Mouse (Mus musculus): Measurements from ENCODE around the gene Trabd2b. TPM values are rescaled to one million over a fixed set of nuclear protein-coding genes. Genes with fewer than 3 reads are reported as not detected.

Trabd2b gene
- 1 to 10 TPM; 1.0 to 1.8 TPM for total RNA-seq (2021)

DNA sequence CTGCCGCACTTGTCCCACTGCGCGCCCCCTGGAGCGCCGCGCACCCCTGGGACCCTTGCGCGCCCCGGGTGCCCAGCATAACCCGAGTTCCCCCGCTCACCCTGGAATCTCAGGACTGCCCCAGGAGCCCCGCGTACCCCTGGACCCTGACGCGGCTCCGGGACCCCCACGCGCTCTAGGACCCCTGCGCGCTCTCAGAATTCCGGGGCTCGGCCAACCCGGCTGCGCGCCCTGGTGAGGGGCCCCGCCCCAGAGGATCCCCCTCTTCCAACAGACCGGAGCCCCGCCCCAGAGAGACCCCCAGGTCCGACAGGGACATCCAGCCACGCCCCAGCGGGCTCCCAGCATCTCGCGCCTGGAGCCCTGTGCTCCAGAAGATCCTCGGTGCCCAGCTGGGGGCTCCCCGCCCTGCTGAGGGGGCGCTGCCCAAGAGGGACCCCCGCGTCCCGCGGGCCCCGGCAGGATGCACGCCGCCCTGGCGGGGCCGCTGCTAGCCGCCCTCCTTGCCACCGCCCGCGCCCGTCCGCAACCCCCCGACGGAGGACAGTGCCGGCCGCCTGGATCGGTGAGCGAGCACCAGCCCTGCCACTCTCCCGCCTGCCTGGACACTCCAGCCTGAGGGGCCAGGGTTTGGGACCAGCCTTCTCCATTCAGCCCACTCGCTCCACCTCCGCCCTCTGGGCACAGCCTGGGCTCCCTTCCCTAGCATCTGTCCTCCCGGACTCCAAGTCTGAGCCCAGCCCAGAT lies at the start of gene Trabd2b:
Trabd2b (plus strand) TSS at position 370 of the 747 bp plus-strand sequence.
- no peak for DNase-seq

DNA sequence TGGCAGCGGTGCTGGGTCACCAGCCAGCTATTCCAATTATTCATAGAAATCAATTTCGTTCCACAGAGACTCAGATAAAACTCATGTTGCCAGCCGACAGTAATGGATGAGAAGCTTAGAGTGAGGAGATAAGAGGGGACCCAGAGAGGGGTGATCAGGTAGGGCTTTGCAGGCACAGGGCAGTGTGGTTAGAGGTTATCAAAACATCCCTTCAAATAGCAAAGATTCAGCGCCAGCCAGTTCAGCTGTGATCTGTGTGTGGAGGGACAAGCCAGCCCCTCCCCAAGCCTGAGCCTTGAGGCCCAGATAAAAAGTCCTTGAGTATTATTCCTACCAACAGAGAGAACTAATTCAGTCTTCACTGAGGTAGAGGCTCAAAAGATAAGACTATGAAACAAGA lies 49.1 kb upstream of the Trabd2b start:
- DNase-seq, result no peak

DNA sequence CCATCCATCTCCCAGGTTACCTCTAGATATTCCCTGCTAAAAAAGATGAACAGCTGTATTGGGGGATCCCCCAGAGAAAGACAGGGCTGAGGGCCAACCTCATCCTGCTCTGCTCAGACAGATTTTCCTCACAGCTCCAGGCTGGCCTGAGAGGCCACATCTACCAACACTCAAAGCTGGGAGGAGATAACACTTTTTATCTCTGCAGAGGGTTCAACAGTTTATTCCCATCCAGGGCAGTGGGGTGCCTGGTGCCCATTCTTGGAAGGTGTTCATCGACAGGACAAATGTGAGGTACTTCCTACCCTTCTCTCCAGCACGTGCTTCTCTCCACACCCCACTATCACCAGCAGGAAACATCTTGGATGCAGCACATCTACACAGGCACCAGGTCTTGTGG lies 47.6 kb upstream of the Trabd2b start:
- DNase-seq, result no peak

DNA sequence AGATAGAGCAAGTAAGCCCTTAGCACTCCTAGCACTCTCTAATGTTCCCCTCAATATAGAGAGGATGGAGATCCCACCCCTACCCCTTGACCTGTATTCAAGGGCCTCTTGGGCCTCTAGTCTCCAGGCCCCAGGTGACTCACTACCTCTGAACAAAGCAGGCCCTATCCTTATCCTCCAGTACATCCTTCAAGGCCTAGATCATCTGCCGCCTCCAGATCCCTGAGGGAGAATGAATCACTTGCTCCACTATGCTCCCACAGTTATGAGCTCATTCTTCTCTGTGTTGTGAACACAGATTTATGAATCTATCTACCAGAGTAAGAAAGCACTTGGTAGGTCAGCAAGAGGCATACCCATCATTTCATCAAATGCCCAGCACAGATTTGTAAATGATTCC lies 46.7 kb upstream of the Trabd2b start:
- no peak for DNase-seq

DNA sequence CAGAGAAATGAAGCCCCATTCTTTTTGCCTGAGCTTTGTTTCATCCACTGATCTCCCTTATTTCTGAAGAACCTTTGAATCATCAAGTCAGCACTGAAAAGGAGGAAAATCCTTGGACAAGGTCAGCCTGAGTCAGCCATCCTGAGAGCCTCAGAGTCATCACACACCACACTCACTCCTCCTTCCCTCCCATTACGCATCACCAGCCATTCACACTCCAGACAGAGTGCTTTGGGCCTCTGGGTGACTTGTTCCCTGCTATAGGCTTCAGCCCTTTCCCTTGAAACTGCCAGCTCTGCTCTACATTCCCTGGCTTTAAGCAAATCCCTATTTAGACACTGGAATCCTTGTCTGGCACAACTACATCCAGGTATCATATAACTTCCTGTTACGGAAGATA lies 45.2 kb upstream of the Trabd2b start:
- no peak for DNase-seq

DNA sequence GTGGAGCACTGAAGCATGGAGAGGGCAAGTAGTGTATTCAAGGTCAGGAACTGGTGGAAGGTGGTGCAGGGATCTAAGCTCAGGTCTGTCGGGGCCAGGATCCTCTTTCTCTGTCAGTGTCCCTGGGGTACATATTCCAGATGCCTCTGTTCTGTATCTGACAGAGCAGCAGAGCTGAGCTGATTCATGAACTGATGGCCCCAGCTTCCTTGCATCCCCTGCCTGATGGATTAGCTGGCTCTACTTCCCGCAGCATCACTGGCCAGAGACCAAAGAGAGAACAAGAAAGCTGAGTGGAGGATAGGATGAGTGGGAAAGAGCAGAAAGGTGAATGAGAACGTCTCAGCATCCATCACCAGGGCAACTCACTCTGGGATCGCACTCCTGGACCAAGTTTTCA lies 41.5 kb upstream of the Trabd2b start:
- no peak for DNase-seq

DNA sequence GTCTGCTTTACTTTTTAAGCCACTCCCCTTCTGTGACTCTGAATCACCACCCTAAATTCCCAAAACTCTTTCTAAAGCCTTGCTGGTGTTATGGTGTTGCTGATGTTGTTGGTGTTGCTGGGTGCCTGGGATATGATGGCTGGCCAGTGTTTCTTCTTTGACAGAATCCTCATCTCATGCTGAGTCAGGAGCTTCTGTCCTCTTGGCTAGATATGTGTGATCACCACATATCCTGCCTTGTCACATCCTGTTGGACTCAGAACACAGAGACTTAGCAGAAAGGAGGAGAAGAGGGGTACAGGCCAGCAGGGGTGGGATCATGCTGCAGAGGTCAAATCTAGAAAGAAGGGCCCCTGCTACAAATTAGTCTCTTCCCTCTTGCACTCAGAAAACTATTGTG lies 40.9 kb upstream of the Trabd2b start:
- DNase-seq, result no peak

DNA sequence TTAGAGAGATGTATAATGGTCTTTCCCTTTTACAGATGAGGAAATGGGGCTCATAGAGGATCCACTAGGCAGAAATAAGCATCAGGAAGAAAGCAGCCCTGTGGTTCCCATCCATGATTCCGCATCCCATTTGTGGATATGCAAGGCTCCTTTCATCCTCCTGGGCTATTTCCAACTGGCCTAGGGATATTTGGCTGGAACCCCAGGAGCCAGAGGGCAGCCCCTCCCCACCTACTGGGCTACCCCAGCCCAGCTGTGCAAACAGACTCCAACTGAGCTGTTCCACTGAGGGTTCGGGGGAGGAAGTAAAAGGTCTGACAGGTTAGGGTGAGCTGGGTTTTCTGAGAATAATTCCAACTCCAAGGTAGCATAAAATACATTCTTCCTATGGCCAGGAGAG lies 39.5 kb upstream of the Trabd2b start:
- DNase-seq, result no peak

DNA sequence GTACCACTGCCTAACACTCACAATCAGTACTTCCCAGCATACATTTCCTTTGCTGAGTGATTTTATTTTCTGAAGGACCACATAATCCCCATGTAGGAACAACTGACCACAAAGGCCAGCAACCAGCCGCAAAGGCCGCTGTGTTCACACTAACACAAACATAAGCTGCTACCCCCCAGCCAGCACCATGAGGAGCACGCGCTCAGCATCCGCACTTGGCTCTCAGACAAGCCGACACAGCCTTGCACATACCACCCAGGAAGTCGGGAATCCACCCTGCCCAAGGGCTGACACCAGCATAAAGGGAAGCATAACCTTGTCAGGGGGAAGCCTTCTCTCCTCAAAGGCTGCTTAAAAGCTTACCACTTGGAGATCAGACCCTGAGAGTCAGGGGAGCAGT lies 38.7 kb upstream of the Trabd2b start:
- DNase-seq, result no peak

DNA sequence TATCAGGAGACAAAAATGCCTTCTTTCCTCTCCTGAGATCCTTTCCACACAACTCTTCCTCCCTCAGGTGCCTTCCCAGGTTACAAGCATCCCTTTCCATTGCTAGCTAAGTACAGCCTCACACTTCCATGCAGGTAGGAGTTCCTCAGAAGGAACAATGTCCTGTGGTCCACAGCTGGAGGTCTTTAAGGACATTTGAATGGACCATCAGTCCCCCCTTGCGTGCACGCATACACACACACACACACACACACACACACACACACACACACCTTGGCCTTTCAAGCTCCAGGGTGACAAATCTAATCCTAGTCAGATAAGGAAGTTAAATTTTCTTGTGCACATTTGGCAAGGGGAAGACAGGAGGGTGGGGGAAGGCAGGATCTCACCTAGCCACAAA lies 36.9 kb upstream of the Trabd2b start:
- DNase-seq, result no peak

DNA sequence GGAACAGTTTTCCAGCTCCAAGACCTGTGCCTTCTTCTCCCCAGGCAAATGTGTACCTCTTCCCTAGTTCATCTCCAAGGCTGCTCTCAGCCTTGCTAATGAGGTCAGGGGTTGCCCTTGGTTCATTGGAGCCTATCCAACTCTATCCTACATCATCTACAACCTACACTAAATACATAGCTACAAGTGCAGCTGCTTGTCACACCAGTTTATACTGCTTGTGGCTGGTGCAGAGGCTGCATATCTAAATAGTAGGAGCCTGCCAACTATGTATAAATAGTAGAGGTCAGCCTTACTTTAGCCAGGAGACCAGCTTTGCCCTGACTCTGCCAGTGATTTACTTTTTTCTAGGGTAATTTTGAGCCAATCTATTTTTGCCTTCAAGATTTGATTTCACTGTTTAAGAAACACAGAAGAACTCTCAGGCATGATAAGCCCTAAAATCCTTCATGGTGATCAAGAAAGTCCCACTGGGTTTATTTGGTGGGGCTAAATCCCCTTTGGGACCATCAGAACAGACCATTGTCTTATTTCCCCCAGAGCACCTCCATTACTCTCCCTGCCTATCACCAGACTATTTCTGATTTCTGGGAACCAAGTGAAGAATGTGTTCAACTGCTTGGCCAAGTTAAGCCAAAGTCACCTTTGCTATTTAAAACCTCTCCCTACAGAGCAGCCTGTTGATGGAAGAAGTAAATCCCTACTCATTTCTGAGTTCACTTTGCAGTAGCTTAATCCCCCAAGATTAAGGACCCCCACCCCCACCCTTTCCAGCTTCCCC lies 35.4 kb upstream of the Trabd2b start:
- no peak for DNase-seq

DNA sequence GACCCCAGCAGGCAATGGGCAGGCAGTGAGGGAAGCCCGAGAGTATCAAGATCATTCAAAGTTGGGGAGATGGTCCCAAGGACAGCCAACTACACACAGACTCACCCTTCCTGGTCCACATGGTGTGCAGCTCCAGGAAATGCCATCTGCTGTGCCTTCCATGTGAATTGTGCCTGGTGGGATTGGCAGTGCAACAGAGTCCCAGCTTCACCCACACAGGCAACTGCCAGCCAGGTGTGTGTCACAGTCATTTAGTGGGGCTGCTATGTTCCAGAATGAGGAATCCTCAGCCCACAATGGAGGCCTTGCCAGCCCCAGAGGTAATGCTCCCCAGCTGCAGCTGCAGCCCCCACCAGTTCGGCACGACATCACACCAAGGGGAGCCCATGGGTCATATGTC lies 33.8 kb upstream of the Trabd2b start:
- DNase-seq, result peak; percentile 45 to 50

DNA sequence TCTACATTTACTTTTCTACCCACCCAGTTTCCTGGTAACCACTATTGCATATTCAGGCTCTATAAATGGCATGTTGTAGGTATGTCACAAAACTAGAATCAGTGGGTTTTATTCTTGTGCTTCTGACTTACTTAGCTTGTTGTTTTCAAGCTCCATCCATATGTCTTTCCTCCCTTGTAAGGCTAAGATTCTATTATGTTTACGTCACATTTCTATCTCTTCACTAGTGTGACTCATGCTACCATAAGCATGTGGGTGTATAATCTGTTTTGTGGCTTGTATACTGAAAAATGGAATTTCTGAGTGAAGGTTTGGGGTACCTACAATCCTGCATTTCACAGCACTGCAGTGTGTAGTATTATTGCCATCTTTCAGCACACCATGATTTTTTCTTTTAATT lies 32.2 kb upstream of the Trabd2b start:
- no peak for DNase-seq

DNA sequence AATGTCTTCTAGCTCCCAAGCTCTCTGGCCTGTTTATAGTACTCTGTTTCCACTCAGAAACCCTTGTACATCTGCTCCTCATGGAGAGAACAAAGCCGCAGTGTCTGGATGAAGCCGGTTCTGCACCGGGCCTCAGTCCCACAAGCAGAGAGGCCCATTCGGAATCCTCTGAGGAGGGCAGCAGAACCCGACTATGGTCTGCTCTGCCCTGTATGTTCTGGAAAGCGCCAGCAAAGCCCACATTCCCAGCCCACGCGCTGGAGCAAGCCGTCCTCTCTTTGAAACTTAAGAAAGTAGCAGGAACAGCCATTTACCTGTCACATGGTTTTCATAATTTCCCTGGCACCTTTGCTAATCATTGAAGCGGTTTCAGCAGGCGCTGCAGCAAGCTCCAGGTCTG lies 29.0 kb upstream of the Trabd2b start:
- DNase-seq, result no peak

DNA sequence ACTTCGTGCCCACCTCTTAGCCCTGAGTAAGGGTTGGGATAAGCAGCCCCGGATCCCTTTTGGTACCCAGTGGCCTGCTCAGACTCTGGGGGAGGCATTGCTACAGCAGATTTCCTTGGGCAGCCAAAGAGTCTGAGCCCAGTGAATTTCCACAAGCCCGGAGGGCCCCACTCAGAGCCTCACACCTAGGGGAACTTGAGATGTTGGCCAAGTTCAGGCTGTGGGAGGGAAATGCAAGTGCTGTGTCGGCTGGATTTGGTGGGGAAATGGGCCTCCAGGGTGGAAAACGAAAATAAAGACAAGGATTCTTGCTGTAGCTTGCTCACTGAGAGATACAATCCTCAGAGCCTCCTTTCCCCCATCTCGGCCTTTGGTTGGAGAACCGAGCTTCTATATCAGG lies 28.0 kb upstream of the Trabd2b start:
- DNase-seq, result no peak

DNA sequence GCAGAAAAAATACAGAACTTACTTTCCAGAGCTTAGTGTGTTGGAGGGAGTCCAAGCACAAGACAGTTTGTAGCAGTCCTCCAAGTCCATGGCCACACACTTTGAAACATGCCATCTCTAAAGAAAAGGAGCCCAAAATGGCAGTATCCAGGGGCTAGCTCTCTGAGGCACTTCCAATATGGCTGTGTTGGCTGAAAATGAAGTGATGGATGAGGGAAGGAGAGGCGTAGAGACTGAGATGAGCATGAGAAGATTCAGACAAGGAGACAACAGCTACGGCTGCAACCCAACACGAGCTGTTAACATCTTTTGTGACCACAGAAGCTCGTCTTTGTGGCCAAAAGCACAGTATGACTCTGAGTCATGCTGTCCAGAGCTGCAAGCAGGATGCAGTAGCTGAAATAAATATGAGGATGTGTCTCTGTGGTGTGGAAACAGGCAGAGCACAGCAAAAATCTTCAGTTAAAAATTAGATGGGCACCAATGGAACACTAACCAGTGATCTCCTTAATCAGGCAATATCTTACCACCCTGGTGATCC lies 27.0 kb upstream of the Trabd2b start:
- no peak for DNase-seq

DNA sequence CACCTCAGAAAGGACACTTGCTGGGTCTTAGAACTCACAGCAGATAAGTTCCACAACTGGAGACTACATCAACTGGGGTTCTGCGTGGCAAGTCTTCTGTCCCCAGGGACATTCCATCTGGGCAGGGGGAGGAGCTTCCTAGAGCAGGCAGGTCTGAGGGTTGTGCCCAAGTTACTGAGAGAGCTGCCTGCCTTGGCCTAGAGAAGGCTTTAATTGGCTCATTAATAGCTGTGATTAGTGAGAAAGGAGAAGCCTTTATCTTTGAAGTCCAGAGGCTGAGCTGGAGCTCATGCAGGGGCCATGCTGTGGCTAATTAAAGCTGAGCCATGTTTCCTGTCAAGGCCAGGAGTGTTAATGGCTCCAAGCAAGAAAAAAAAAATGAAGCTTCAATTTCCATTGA lies 23.9 kb upstream of the Trabd2b start:
- no peak for DNase-seq

DNA sequence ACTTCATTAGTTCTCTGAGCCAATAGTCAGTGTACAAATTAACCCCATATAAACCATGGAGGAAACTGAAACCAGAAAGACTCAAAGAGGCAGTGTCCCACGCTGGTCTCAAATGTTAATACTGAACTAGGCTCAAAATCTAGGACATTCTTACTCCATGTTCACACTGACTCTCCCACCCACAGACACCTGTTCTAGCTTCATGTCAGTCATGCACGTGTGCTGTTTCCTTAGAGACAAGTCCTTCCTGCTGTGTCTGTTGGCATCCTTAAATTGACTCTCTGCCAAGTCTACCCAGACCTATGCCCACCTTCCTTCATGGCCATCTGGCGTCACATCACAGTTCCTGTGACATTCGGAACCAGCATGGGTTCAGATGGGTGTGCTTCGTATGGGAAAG lies 21.3 kb upstream of the Trabd2b start:
- no peak for DNase-seq

DNA sequence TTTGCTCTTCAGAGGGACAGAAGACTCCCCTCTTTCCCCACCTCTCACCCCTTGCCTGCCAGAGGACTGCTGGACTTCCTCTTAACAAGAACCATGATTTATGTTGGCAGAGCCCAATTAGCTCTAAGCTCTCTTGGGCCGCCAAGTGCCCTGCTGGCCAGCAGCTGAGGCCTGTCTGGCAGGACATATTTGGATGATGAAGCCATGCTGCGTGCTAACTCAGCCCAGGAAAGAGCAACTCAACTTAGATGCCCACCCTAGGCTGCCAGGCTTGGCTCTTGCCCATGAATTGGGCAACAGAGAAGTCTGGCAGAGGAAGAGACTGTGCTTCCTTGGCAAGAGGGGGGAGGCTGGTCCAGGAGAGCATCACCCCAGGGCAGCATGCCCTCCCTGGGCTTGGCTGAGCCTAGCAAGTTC lies 20.1 kb upstream of the Trabd2b start:
- DNase-seq, result peak; percentile 31 to 62

DNA sequence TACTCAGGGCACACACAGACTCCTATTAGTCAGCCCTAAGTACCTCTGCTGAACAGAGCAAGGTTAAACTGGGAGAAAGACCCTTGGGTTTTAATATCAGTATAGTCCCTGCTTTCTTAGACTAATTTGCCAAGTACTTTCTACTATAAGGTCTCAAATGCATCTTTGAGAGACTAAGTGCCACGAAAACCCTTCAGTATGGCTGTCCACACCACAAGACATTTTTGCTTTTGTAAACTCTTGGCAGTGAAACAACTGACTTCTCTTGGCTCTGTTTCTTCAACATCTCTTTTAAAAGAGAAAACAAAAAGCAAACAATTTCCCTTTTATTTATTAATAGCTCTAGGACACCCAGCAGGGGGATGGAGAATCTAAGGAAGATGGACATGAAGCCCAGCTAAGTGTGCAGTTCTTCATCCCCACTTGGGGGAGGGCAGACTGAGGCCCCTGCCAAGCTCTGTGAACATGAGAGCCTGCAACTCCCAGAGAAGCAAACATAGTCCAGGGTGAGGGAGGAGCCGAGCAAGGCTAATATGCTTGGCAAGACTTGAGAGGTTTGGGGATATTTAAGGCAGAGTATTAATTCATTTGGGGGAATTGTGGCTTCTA lies 18.9 kb upstream of the Trabd2b start:
- DNase-seq, result no peak

DNA sequence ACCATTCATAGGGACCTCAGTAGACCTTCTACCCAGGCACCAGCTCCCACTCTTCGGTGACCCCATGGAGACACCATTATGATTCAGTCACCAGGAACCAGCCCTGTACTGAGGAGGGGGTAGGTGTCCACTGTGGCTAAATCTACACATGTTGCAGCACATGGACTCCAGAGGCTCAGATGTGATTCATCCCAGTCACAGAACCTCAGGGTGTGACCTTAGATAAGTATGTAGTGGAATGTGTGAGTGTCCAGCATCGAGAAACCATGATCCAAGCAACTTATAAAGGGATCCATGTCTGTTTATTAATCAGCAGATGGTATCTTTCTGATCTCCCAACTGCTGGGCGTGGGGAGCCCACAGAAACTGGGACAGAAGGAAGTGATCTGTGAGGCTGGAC lies 18.2 kb upstream of the Trabd2b start:
- DNase-seq, result no peak

DNA sequence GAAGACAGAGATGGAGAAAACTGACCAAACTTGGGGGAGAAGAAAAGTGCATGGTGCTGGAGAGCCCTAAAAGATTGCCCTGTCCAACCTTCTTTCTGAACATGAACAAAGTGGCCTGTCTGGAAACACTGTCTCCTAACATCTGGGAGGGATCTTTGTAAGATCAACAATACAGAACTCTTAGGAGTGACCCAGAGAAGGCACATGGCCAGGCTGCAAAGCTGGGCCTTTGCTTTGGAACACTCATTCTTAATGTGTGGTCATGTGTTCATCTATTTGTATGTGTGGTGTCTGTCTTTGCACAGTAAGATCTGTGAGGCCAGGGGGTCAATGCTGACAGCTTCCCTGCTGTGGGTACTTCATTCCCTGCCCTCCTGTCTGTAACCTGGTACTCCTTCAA lies 16.9 kb upstream of the Trabd2b start:
- DNase-seq, result no peak

DNA sequence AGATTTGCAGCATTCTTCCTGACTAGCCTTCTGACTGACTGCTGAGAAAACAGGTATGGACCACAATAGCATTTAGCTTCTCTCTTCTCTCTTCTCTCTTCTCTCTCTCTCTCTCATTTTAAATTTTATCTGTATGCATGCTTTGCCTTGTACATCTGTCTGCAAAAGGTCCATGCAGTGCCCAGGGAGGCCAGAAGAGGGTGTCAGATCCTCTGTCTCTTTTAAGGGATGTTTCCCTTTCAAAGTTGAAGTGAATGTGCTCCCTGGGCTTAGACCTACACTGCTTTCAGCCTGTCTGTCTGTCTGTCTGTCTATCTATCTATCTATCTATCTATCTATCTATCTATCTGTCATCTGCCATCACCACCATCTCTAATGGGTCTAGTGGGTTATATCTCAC lies 8.9 kb upstream of the Trabd2b start:
- DNase-seq, result no peak

DNA sequence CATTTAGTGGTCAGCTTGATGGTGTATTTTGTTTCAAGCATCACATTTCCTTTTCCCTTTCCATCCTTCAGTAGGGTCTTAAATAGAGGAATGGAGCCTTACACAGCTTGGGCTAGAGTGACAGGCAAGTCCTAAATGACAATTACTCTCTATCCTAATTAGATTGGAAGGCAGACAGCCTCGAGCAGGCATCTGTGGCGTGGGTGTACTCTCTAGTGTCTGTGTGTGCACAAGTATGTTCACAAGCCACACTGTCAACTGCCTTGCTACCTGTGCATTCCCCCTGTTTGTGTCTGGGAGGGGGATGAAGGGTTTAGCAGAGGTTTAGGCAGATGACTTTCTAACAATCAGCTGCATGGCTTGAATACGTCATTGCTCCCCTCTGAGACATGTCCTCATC lies 6.7 kb upstream of the Trabd2b start:
- DNase-seq, result peak; percentile 62 to 64

All from layer of hippocampus, postnatal 36 days (tissue).